Mouse (Mus musculus) ES-E14 (cell line): ENCODE data around the gene Ly86.

Experiments
- CHD2 ChIP-seq: IDR thresholded peaks from 2 replicates; pipeline ENCODE4 v1.6.1; 2014; ENCODE audit warnings: mild to moderate bottlenecking, low read depth, low read length, inconsistent platforms
- HCFC1 ChIP-seq: IDR thresholded peaks from 2 replicates; pipeline ENCODE4 v1.6.1; 2012; ENCODE audit warnings: low read length, inconsistent platforms, borderline replicate concordance; ENCODE audit not compliant: insufficient read depth
- MAFK ChIP-seq: IDR thresholded peaks from 2 replicates; pipeline ENCODE4 v1.6.1; 2014; ENCODE audit warnings: mild to moderate bottlenecking, low read depth, low read length, inconsistent platforms; ENCODE audit not compliant: insufficient read depth
- ZC3H11A ChIP-seq: IDR thresholded peaks from 2 replicates; pipeline ENCODE4 v1.6.1; 2012; ENCODE audit warnings: low read depth, mild to moderate bottlenecking, inconsistent platforms, low read length, borderline replicate concordance
- ZNF384 ChIP-seq: IDR thresholded peaks from 2 replicates; pipeline ENCODE4 v1.6.1; 2012; ENCODE audit warnings: low read depth, low read length, inconsistent platforms

DNA sequence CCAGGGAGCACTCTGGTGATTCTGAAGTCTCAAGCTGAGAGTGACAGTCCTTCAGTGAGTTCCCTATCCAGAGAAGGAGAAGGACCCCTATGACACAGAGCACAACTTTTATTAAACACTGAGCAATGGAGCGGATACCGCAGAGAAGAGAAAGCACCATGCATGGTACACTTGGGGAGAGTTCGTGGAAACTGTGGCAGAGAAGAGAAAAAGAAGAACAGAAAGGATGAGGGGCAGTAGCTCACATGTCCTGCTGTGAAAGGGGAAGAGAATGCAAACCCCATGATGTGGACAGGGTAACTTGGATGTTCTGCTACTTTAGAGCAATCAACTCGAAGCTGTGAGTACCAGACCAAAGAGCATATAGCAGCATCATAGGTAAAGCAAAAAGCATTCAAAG is 14.0 kb upstream of the Ly86 start:
- TF ChIP-seq MAFK = no peak
- no peak for TF ChIP-seq CHD2
- TF ChIP-seq HCFC1 = no peak
- no peak for TF ChIP-seq ZC3H11A
- no peak for TF ChIP-seq ZNF384
